Mouse (Mus musculus): ENCODE measurements around the gene Zbed5.
"Not testable (repeated sequence)": the region's sequence is repeated elsewhere in the genome, so short reads cannot be mapped to it uniquely, and the experiment has no call there.

The Zbed5 gene

DNA sequence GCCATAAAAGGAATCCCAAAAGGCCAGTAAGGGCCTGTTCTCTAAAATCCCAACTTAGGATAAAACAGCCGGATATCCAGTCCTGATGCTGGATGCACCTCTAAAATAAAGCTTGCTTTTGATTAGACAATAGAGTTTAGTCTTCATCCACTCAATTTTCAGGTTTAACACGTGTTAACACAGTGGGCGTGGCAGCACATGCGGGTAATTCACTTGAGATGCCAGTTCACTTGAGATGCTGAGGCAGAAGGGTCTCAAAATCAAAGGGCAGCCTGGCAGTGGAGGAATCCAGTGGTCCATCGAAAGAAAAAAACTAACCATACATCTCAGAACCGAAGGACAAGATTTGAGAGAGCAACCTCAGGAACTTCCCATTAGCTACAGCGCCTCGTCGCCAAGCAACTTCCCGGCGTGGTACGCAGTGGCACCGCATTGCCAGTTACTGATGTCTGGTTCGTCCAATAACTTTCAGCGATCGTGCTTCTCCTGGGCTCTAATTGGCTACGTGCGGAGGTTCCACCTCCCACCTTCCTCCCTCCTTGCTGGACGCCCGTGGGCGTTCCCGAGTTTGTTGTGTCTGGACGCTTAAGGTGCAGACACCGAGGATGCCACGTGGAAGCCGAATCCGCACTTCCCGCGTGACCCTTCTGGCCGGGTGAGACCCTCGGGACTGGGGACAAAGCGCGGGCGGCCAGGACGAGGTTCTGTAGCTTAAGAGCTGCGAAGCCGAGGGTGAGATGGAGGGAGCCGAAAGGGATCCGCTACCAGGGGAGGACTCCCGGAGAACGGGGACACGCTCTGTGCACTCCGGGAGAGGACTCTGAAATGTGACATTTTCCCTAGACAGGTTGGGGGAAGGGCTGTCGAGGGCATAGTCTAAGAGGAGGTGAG, at the start of gene Zbed5:
TSS of gene Zbed5 (plus strand) at position 526 of the 891 bp plus-strand sequence.
- peak; percentile 97 for DNase-seq

DNA sequence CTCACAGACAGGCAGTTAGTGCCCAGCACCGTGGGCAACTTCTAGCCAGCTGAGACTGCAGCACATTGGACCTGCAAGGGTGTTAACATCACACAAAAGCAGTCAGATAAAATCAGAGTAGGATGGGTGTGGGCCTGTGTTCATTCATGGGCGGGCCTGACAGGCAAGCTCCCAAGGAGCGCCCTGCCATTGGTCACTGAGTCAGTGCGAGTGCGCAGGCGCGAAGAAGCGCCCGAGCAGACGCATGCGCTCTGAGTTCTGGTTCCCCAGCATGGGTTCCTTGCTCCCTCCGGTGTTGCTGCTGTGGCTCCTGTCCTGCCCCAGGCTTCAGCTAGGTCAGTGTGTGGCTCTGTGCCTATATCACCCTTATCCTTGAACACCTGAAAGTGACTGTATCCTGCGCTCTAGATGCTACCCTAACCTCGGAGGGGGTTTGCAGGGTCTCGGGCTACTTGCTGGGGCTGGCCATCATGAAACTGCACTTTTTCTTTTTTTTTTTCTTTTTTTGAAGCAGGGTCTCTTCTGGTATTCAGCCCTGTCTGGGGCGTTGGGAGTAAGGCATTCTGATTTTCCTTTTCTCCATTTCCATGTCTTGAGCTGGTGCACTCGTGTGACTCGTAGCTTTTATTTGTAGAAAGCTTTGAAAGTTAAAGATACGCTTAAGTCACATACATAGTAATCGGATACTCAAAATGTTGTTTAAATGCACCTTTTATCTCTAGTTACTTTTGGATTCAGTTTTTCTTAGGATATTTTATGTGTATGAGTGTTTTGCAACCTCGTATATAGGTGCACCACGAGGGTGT, 48.6 kb upstream of the Zbed5 start, which contains the start of gene Sumf2:
TSS of gene Sumf2 (plus strand) at position 235 of the 806 bp plus-strand sequence.
- DNase-seq: peak; percentile 96

DNA sequence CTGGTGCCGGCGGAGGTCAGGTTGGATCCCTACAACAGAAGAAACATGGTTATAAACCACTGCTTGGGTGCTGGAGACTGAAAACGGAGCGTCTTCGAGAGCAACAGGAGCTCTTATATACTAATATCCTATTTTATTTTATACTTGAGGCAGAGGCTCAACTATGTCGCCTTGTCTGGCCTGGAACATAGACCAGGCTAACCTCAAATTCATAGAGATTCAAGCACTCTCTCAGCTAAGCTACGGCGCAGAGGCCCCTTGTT, 48.0 kb upstream of the Zbed5 start:
- no peak for DNase-seq

DNA sequence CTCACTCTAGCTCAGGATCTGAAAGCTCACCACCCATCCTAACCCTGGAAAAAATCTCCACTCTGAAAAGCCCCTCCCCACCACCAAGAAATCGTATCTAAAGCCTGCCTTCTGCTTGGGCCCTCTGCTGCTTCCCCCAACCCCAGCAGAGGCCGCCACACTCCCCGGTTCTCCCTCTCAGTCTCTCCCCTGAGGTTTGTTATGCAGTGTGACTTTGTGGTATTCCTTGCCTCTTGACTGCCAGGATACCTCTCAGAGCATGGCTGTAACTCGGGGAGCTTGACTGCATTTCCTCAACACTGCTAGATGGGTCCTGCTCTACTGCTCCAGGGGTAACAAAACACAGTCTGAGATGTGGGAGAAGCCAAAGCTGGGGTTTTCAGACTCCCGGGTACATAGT, 40.4 kb upstream of the Zbed5 start:
- DNase-seq: no peak

DNA sequence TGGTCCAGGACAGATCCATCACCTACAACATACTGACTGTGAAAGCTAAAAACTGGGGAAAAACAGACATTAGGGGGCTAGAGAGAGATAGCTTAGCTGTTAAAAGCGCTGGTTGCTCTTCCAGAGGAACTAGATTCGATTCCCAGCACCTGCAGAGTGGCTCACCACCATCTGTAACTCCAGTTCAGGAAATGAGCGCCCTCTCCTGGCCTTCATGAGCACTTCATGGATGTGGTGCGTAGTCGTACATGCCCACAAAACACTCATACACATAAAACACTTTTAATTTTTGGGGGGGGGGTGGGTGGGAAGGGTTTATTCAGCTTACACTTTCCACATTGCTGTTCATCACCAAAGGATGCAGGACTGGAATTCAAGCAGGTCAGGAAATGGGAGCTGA, 39.1 kb upstream of the Zbed5 start:
- DNase-seq: no peak

DNA sequence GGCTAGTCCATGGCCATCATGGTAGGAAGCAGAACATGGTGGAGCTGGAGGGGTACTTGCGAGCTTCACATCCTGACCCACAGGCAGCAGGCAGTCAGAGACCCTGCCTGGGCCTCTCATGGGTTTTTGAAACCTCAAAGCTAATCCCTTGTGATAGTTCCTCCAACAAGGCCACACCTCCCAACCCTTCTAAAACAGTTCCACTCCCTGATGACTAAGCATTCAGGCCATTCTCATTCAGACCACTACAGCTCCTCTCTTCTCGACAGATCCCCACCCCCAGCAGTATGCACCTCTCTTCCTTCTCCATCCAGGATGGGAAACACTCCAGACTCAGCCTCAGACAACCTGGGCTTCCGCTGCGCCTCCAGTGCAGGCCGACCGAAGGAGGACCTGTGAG, 33.2 kb upstream of the Zbed5 start:
- no peak for DNase-seq

DNA sequence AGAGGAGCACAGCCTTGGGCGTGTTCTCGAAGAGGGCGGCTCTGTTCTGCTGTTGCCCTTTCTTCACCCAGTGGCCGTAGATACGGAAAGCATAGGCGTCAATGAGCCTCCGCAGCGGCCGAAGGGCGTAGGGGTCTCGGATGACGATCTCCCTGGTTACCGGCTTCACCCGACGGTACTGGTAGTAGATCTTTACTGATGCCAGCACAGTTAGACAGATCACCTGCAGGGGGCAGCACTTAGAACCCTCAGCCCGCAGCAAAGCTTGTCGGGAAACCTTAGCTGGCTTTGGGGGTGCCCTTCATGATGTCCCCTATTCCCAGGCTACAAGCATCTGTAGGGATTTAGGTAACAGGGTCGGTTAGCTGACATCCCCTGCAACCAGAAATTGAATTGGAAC, 31.1 kb upstream of the Zbed5 start:
- DNase-seq: peak; percentile 60

DNA sequence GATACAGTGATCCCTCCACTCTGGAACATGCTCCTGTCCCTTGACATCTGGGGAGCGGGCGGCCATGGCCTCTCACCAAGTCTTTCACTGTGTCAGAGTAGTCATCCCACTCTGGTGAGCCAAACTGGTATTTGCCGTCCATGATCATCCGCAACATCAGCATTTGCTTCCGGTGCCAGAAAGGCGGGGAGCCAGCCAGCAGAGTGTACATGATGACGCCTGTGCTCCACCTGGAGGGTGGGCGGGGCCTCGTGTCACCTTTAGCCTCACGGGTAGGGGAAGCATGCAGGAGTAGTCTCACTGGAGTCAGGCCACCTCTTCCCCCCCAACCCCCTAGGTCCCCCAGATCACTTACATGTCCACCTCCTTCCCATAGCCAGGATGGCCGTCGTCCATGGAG, 29.7 kb upstream of the Zbed5 start:
- no peak for DNase-seq

DNA sequence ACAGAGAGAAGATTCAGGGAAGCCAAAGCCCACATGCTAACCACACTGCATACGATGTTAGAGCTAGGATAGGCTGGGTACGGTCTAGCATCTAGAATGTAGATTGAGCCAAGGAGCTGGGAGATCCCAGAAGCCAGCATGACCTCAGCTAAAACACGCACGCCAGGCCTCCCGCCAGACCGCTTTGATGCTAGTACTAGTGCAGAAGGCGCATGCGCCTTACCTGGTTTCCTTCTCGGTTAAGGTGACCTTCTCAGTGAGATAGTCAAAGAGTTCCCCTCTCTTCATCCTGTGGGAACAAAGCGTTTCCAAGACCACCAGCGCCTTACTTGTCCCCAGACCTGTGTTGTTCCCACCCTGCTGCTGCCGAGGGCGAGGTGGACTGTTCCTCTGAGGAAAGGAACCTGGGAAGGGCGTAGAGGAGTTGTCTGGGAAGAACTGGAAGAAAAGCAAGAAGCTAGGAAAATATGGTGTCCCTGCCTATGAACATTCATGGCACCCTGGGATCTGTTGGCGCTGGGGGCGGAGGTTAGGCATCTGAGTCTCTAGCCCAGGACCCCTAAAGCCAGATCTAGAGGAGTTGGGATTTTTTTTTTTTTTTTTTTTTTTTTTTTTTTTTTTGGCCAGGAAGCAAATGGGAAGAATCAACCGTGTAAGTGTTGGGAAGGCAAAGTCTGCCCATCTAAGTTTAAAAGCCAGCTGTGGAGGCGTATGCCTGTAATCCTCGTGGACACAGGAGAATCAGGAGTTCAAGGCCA, 26.1 kb upstream of the Zbed5 start:
- no peak for DNase-seq

DNA sequence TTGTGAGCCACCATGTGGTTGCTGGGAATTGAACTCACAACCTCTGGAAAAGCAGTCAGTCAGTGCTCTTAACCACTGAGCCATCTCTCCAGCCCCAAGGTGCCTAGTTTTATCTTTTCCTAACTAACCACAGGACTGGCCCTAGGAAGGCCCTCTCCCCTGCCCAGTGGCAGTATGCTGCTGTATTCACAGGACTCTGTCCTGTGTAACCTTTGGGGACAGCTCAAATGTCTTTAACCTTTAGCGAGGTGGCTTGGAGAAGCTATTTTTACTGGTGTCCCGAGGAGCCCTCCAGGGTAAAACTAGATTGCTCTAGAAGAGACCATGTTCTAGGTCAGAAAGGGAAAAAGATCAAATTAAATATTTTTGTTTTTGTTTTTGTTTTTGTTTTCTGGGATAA, 24.3 kb upstream of the Zbed5 start:
- DNase-seq: no peak

DNA sequence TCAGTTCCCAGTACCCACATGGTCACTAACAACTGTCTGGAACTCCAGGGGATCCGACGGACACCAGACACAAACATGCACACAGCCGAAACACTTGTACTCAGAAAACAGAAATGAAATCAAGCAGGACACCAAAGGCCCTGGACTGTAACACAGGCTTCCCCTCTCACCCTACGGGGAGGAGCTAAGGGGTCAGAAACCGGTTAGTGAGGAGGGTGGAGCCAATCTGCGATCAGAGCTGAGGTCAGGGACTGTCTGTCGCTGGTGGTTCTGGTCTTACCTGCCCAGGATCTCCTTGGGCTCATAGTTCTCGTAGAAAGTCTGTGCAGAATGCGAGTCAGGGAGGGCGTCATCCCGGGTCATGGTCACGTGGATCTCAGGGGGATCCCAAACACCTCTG, 21.6 kb upstream of the Zbed5 start:
- DNase-seq: no peak

DNA sequence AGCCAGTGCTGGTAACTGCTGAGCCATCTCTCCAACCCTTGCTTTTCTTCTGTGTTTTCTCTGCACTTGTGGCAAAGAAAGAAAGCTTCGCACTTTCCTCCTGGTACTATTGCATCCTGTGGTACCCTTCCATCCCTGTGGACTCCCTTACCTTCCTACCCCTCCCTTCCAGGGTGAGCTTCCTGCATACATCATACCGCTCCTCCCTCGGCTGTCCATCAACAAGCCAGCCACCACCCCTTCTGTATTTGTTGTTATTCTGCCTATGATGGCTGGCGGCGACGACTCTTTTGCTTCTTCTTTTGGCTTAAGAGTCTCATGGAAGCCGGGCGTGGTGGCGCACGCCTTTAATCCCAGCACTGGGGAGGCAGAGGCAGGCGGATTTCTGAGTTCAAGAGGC, 20.4 kb upstream of the Zbed5 start:
- no peak for DNase-seq

DNA sequence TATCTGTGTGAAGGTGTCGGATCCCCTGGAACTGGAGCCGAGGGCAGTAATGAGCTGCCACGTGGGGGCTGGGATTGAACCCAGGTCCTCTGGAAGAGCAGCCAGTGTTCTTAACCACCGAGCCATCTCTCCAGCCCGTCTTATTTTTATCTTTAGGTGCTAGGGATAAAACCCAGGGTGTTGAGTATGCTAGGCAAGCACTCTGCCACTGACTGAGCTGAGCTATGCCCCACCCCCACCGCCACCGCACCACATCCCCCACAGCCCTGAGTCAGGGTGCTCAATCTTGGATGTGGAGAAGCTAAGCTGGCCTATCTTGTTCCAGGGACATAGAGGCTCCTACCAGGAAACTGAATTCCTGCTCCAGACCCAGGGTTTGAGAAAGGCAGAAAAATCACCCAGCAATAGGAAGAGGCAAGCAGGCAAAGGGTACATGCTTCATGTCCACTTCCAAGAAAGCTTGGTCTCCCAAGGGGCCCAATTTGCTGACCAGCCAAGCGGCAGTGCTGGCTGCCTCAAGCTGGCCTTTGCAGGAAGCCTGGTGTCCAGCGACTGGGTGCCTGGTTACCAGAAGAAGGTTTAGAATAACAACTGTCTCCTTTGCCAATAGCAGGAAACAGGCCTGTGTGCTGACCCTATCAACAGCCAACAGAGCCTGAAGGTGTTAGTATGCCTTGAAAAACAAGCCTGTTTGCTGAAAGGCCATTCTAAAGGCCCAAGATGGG, 17.6 kb upstream of the Zbed5 start:
- no peak for DNase-seq

DNA sequence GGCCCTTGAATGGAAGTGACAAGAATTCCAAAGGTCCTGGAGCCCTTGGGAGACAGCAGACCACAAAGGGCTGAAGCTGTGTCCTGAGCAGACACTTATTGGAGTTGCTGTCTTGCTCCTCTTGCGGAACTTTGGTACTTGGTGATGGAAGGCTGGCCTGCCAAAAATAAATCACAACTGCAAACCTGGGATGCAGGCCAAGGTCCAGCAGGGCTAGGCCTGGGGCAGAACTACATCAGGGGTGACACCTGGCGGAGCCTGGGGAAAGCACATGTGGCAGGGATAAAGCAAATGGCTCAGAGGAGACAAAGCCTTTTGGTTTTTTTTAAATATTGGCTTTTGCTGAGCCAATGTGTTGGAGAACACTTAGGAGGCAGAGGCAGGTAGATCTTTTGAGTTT, 16.6 kb upstream of the Zbed5 start:
- DNase-seq: peak; percentile 39

DNA sequence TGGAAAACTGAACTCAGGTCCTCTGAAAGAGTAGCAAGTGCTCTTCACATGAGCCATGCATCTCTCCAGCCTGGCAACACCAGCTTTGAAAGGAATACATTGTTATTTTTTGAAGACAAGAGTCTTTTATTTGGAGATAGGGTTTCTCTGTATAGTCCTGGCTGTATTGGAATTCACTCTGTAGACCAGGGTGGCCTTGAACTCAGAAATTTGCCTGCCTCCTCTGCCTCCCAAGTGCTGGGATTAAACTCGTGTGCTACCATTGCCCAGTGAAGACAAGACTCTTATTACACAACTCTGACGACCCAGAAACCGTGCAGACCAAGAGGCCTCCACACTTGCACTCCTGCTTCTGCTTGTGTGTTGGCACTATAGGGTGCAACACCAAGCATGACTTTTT, 15.6 kb upstream of the Zbed5 start:
- no peak for DNase-seq

DNA sequence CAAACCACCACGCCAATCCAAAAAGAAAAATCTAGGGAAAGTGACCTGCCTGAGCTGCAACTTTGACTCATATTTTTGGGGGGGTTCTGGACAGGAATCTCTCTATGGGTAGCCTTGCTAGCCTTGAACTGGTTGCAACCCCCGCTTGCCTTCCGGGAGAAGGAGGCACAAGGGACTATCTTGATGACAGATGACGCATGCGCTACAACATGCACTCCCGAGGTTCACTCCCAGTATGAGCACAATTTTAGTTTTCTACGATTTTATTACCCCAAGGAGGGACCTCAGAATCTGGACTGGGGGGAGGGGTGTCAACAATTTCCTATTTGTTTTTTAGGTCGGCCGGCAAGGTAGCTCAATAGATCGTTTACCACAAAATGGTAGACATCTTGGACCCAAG, 9.3 kb upstream of the Zbed5 start:
- DNase-seq: no peak

DNA sequence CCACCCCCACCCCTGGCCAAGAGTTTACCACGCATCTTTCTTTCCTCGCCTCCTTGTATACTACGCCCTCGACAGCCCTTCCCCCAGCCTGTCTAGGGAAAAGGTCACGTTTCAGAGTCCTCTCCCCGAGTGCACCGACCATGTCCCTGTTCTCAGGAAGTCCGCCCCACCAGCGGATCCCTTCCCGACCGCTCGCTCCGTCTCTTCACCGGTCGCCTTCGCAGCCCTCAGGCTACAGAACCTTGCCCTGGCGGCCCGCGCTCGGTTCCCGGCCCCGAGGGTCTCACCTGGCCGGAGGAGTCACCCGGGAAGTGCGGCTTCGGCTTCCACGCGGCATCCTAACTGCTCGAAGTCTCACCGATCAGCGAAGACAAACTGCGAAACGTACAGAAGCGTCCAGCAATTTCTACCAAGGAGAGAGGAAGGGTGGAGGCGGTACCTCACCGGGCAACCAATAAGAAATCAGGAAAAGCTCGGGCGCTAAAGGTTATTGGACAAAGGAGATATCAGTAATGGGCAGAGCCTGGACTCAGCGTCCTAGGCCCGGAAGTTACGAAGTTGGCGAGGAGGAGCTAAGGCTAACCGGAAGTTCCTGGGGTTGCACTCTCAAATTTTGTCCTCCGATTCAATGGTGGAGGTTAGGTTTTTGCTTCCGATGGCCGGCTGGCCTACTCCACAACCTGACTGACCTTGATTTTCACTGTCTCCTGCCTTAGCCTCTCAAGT, 8.4 kb upstream of the Zbed5 start, which contains the start of gene Chchd2:
TSS of gene Chchd2 (minus strand) at position 560 of the 726 bp plus-strand sequence.
- DNase-seq: peak; percentile 99

DNA sequence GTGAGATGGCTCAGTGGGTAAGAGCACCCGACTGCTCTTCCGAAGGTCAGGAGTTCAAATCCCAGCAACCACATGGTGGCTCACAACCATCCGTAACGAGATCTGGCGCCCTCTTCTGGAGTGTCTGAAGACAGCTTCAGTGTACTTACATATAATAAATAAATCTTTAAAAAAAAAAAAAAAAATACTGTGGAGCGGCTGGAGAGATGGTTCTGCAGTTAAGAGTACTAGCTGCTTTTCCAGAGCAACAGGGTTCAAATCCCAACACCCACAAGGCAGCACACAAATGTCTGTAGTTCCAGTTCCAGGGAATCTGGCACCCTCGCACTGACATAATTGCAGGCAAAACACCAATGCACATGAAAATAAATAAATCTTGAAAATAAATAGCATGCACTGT, 5.1 kb upstream of the Zbed5 start:
- DNase-seq: not testable (repeated sequence)

DNA sequence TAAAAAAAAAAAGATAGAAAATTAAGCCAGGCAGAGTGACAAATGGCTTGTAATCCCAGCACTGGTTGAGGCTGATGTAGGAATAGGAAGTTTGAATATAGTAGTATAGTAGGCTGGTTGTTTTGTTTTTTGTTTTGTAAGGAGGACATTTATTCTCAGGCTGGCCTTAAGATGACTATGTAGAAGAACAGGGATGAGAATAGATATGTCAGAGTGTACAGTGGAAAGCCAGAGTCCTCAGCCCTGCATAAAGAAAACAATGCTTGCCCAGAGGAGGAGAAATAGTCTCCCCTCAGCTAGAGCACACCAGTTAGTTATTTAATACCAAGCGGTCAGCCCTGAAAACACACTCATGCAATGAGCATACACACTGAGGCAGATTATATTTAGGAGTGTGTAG, 2.9 kb downstream of the Zbed5 start, which contains the start of gene Phkg1:
TSS of gene Phkg1 (minus strand) at position 101 of the 400 bp plus-strand sequence.
- no peak for DNase-seq

DNA sequence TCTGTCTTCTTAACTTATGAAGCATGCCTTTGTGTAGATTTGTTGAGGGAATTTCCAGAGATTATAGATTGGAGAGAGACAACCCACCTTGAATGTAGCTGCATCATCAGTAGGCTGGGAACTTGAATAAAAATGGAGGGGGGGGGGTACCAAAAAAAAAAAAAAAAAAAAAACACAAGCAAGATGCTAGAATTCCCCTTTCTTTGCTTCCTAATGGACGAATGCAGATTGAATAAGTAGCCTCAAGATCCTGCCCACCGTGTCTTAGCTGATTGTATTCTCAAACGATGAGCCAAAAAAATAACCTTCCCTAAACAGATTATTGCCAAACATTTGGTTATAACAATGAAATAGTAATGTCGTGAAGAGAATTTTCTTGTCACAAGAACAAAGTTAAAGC, 12.3 kb downstream of the Zbed5 start:
- no peak for DNase-seq

DNA sequence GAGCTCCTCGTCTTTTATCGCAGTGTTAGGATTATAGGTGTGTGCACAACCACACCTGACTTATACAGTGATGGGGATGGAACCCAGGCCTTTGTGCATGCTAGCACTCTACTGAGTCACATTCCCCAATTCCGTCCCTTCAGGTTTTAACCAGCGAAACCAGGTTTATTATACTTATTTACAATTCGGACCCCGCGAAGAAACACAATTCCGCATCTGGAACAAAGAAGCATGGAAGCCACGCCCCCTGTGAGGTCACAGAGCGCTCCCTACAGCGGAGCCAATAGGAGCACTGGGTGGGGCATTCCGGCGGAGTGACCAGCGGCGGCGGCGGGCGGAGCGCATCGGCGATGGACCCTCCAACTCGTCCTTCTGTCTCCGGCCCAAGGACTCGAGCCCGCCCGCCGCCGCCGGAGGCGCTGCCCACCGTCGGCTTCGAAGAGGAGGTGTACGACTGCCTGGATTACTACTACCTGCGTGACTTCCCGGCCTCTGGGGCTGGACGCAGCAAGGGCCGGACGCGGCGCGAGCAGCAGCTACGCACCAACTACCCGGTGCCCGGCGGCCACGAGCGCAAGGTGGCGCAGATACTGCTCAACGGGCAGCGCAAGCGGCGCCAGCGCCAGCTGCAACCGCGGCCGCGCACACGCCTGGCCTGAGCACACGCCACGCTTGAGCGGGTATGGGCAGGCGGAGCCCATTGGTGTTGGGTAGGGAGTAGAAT, 12.9 kb downstream of the Zbed5 start, which contains the start of gene Nupr1l:
TSS of gene Nupr1l (plus strand) at position 299 of the 724 bp plus-strand sequence.
- peak; percentile 95 for DNase-seq
